Mouse (Mus musculus) left cerebral cortex, postnatal 25 days (tissue): ENCODE data around the gene Gm44511. TPM values are rescaled to one million over a fixed set of nuclear protein-coding genes. Genes with fewer than 3 reads are reported as not detected.

ENCODE experiments used
- DNase-seq, 2 experiments: peaks; one replicate each; pipeline ENCODE4 v3.0.0; 2022; ENCODE audit warnings: low spot score in 2 of 2, mixed read lengths in 1 of 2
- intact Hi-C: fragments of 180-260 bp; cut with DNase I; formaldehyde crosslinking; loops from one replicate; pipeline ENCODE4 v1.15.1; 2025
- total RNA-seq, 2 experiments: library from RNA; stranded (reverse); gene quantifications; 2 replicates each; pipeline ENCODE4 v1.2.3; 2021

Gm44511 gene
- total RNA-seq, result not detected

GRCm38 (mm10) chr6:128826132-128826531 is at the start of gene Gm44511, which contains the start of gene Klrb1b:
Gm44511 (minus strand) TSS chr6:128826315.
Klrb1b (minus strand) TSS chr6:128826331.
- intact Hi-C loops, result no loop called here

GRCm38 (mm10) chr6:128871910-128872610 is 45.9 kb upstream of the Gm44511 start:
- intact Hi-C loops, result no loop called here
- no peak for DNase-seq

More at GRCm38 (mm10) chr6:128826132-128826531, at the start of gene Gm44511, which contains the start of gene Klrb1b:
- DNase-seq, result no peak

GRCm38 (mm10) chr6:128868861-128869260 is 42.7 kb upstream of the Gm44511 start:
- intact Hi-C loops, result no loop called here
- no peak for DNase-seq

GRCm38 (mm10) chr6:128857976-128858375 is 31.9 kb upstream of the Gm44511 start:
- DNase-seq, result no peak
- intact Hi-C loops, result no loop called here

GRCm38 (mm10) chr6:128856250-128856649 is 30.1 kb upstream of the Gm44511 start:
- intact Hi-C loops, result no loop called here
- DNase-seq, result peak; percentile 39 to 50

- DNase-seq, result no peak
These were observed 29.4 kb upstream of the Gm44511 start for GRCm38 (mm10) chr6:128855477-128855876.

GRCm38 (mm10) chr6:128854895-128855294 is 28.8 kb upstream of the Gm44511 start:
- no peak for DNase-seq
- intact Hi-C loops, result loop anchor here (1.0 to 2.0 kb wide), 3 partner anchors 212 to 512 kb away; no protein-coding TSS in a partner anchor

More at GRCm38 (mm10) chr6:128855477-128855876, 29.4 kb upstream of the Gm44511 start:
- intact Hi-C loops, result loop anchor here (2.0 kb wide), 2 partner anchors 399 to 511 kb away; no protein-coding TSS in a partner anchor

- DNase-seq, result peak; percentile 62 to 76
- intact Hi-C loops, result loop anchor here (1.0 to 2.0 kb wide), 3 partner anchors 213 to 513 kb away; no protein-coding TSS in a partner anchor
These were observed 28.1 kb upstream of the Gm44511 start for GRCm38 (mm10) chr6:128854024-128854820.

GRCm38 (mm10) chr6:128852766-128853165 is 26.7 kb upstream of the Gm44511 start:
- intact Hi-C loops, result no loop called here
- no peak for DNase-seq

GRCm38 (mm10) chr6:128851151-128851550 is 25.0 kb upstream of the Gm44511 start:
- intact Hi-C loops, result no loop called here
- DNase-seq, result no peak

GRCm38 (mm10) chr6:128850671-128851070 is 24.6 kb upstream of the Gm44511 start:
- intact Hi-C loops, result no loop called here
- DNase-seq, result no peak

- peak in 1 of 2 experiments; percentile 42 for DNase-seq
- intact Hi-C loops, result loop anchor here (10.0 kb wide), 1 partner anchor 685 kb away; the partner anchor contains the start of gene Gabarapl1
These were observed 23.8 kb upstream of the Gm44511 start for GRCm38 (mm10) chr6:128849902-128850301.

- intact Hi-C loops, result loop anchor here (10.0 kb wide), 1 partner anchor 687 kb away; the partner anchor contains the start of gene Gabarapl1
- DNase-seq, result no peak
These were observed 21.3 kb upstream of the Gm44511 start for GRCm38 (mm10) chr6:128847401-128847800.

GRCm38 (mm10) chr6:128845998-128846542 is 20.0 kb upstream of the Gm44511 start:
- intact Hi-C loops, result loop anchor here (10.0 kb wide), 1 partner anchor 689 kb away; the partner anchor contains the start of gene Gabarapl1
- DNase-seq, result no peak

GRCm38 (mm10) chr6:128845319-128845979 is 19.3 kb upstream of the Gm44511 start:
- peak; percentile 82 for DNase-seq
- intact Hi-C loops, result loop anchor here (10.0 kb wide), 1 partner anchor 689 kb away; the partner anchor contains the start of gene Gabarapl1

GRCm38 (mm10) chr6:128844586-128845080 is 18.5 kb upstream of the Gm44511 start:
- intact Hi-C loops, result loop anchor here (10.0 kb wide), 1 partner anchor 690 kb away; the partner anchor contains the start of gene Gabarapl1
- DNase-seq, result no peak

GRCm38 (mm10) chr6:128844131-128844530 is 18.0 kb upstream of the Gm44511 start:
- DNase-seq, result peak in 1 of 2 experiments; percentile 38
- intact Hi-C loops, result loop anchor here (10.0 kb wide), 1 partner anchor 691 kb away; the partner anchor contains the start of gene Gabarapl1

- intact Hi-C loops, result loop anchor here (10.0 kb wide), 1 partner anchor 691 kb away; the partner anchor contains the start of gene Gabarapl1
- peak in 1 of 2 experiments; percentile 54 for DNase-seq
These were observed 17.4 kb upstream of the Gm44511 start for GRCm38 (mm10) chr6:128843479-128843992.
